Mouse (Mus musculus) cerebellum, adult (tissue): Measurements from ENCODE around the gene Boll.
"Not testable (repeated sequence)": the region's sequence is repeated elsewhere in the genome, so short reads cannot be mapped to it uniquely, and the experiment has no call there.

Source experiments
- ATAC-seq: cut with Nextera tagmentation; 2 replicates; pipeline ENCODE4 v1.9.2; 2017; ENCODE audit warnings: mild to moderate bottlenecking, moderate library complexity, mixed read lengths; ENCODE audit not compliant: insufficient number of reproducible peaks, low FRiP score, low TSS enrichment

The Boll gene

GRCm38 (mm10) chr1:55363044-55363565 lies at the start of gene Boll:
Gene Boll (minus strand): TSS chr1:55363469.
- ATAC-seq, result 0 out of 2 replicates have a peak, but pooled peaks have one; percentile 31

GRCm38 (mm10) chr1:55412569-55412968 lies 49.3 kb upstream of the Boll start:
- no peak for ATAC-seq

GRCm38 (mm10) chr1:55411079-55411478 lies 47.8 kb upstream of the Boll start:
- no peak for ATAC-seq

DNA sequence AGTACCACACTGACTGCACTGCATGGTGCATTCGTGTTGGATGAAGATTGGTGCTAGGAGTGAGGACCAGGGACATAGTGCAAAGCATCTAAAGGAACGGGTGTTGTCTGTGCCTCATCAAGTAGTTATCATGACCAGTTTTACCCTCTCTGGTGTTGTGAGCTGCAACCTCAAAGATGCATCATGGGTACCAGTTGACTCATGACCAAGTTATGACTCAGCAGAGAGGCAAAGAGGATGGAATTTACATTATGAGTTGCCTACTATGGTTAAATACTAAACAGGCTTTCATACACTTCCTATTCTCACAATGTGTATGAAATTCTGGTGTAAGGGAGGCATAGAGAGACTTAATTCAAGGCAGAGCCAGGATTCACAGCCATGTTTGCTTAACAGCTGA lies 47.4 kb upstream of the Boll start:
- no peak for ATAC-seq

DNA sequence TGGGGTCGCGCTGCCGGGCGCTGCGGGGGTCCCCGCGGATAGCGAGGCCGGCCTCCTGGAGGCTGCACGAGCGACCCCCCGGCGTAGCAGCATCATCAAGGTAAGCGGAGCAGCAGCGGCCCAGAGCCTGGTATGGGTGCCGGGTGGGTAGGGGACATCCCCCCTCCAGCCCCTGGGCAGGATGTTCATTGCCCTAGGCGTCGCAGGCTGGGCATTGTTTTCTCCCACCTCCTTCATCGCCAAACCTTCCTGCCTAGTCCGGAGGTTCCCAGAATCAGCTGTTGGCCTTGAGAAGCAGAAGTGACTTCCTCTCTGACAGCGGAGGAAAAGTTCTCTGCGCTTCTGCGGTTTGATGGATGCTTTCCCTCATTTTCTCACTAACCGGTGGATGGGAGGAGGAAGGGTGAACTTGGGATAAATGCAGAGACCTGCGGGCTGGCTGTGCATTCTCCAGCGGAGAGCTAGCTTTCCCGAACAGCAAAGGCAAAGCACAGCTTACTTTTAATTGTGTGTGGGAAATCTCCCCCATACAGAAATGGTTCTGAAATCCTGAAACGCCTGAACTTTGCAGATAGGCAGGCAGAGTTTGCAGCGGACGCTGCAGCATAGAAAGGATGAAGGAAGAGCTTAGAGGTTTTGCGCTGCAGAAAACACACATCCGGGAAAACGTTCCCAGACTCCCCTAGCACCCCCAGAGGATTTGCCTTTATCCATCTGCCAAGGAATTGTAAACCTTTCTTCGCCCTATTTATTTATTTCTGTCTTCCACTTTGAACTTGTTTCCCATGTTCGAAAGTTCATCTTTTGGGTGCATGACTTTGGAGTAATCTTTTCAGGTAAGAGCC lies 43.5 kb upstream of the Boll start:
- peak; percentile 18; the same call in 1 of the 2 replicates for ATAC-seq

- no peak for ATAC-seq
Measured at GRCm38 (mm10) chr1:55406023-55406413, 42.7 kb upstream of the Boll start.

DNA sequence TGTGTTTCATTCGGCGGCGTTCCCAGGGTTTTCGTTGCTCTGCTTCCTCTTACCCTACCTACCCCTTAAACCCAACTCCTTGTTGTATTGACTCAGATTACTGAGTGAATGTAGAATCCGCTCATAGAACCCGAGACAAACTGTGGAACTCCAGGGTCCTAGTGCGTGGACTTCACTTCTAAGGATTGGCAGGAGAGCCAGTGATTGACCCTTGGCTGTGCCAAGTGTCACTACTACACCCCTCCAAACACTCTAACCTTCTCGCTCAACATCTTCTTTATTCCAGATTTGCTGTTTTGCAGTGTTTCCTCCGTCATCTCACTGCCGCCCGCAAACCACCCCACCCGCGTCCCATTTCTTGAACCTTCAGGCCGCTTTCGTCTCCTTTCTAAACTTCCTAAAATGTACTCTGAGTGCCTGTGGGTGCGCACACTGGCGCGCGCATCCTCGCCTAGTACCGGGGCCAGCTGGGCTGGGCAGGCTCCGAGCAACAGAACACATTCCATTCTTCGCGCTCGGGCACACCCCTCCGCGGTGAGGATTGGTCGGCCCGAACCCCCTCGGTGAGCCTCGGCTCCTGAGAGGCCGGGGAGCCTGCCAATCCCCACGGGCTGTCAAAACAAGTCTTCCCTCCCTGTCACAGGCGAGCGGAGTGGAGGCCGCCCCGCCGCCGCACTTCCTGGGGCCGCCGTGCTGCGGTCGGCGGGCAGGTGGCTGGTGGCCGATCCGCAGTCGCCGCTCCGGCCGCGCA lies 42.2 kb upstream of the Boll start, which contains the start of gene Plcl1:
Plcl1 (plus strand) TSS at position 650 of the 751 bp plus-strand sequence.
- ATAC-seq, result peak; percentile 96

DNA sequence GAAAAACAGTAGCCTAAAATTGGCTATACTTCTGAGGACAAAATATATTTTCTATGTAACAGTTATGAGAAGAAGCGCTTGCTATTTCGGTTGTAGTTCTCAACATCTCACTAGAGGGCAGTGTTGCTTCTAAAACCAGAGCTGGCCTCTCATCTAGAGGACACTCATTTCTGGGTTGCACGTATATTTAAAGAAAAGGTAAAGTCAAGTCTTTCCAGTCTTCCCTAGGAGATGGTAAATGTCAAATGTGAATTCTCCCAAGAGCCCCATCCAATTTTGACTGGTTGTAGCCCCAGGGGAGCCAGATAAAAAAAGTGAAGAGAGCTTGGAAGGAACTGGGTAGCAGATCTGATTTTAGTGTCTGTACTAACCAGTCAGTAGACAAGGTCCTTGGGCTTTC lies 41.2 kb upstream of the Boll start:
- ATAC-seq, result peak; percentile 21; the same call in 1 of the 2 replicates

GRCm38 (mm10) chr1:55399891-55400290 lies 36.6 kb upstream of the Boll start:
- no peak for ATAC-seq

DNA sequence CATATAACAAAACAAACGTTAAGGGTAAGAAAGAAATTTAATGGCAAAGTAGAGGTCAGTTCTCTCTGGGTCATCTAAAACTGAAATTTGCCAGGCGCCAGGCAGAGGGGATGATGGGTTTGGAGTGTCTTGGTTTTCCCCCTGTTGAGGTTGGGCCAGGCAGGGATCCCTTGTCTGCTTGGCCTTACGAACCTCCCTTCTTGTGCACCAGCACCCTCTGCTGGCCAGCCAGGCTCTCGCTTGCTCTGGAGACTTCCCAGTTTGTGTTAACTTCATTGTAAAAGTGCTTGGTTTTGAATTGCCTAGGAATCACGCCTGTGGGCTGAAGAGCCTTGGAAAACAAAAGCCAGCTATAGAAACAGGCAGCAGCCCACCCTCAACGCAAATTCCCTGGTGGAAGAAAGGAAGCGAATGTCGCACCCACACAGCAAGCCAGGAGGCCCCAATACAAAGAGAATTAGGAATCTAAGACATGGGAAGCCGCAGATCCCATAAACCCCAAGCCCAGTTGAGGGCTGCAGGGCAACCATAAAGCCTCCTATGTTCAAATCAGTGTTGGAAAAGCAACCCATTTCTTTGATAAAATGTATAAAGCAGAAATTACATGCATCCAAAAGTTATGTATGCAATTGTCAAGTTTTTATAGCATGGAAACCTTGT lies 20.0 kb upstream of the Boll start:
- peak; percentile 84 for ATAC-seq

GRCm38 (mm10) chr1:55380527-55380926 lies 17.3 kb upstream of the Boll start:
- ATAC-seq, result no peak

- ATAC-seq, result no peak
Measured at GRCm38 (mm10) chr1:55372626-55373025, 9.4 kb upstream of the Boll start.

GRCm38 (mm10) chr1:55363586-55363985 lies 317 bp upstream of the Boll start:
- ATAC-seq, result 0 out of 2 replicates have a peak, but pooled peaks have one; percentile 20

DNA sequence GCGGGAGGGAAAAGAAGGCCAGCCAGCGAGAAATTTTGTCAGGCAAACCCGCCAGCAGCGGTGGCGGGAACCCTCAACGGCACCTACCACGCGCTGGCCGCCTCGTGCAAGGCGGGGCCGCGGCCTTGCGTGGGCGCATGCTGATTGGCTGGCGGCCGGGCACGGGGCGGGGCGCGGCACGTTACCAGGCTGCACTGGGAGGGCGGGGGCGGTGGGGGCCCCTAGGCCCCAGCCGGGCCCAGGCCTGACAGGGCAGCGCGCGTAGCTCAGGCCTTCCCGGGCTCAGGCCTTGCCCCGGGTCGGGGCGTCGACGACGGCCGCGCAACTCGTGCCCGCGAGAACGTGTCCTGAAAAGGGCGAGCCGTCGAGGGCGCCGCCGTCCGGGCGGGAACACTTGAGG lies 635 bp downstream of the Boll start:
- no peak for ATAC-seq

GRCm38 (mm10) chr1:55351914-55352313 lies 11.4 kb downstream of the Boll start:
- not testable (repeated sequence) for ATAC-seq

- ATAC-seq, result not testable (repeated sequence)
Measured at GRCm38 (mm10) chr1:55325496-55325895, 37.8 kb downstream of the Boll start.

DNA sequence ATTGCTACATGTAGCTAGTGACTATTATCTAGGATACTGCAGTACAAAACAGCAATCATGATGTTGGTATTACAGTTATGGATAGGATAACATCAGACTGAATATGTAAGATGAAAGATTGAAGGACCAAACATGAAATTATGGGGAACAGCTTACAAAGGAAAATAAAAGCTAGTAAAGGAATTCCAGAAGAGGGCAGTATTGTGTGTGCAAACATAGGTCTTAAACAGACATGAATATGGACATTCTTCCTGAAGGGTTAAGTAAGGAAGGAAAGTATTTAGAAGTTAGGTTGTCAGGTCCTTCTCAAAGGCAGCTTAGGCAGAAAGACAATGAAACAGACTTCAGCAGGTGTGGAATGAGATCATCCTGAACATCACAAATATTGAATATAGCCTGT lies 62.2 kb downstream of the Boll start:
- ATAC-seq, result no peak

- no peak for ATAC-seq
Measured at GRCm38 (mm10) chr1:55279081-55279480, 84.2 kb downstream of the Boll start.

DNA sequence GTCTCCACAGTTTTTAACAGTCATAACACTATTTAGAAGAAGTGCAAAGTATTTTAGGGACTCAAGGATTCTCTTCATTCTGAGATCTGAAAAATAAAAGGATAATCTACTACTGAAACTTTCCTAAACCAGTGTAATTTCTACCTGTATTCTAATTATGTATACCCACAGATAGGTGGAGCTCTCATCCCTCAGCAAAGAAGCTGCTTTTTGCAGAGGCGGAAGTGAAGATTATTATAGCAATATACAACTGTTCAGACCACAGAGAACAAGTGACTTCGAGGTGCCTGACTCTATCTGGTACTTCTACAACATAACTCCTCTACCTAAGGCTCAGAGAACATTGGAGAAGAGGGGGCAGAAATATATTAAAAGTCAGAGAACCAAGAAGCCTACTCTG lies 97.8 kb downstream of the Boll start:
- ATAC-seq, result no peak

DNA sequence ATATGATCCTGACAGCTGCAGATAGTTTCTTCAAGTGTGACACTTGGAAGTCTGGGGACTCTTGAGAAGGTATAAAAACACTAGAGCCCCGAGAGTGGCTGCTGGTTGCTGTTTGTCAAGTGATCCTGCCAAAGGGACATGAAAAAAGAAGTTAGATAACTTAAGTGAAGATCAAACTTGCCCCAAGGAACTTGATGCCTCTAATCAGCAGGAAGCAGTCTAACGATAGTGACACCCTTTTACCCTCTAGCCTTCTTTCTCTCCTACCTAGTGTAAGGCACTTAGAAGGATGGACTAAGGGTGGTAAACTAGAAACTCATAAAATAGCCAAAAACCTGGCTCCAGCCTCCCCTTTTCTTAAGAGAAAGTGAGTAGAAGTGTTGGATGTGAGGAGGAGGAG lies 98.9 kb downstream of the Boll start:
- no peak for ATAC-seq

DNA sequence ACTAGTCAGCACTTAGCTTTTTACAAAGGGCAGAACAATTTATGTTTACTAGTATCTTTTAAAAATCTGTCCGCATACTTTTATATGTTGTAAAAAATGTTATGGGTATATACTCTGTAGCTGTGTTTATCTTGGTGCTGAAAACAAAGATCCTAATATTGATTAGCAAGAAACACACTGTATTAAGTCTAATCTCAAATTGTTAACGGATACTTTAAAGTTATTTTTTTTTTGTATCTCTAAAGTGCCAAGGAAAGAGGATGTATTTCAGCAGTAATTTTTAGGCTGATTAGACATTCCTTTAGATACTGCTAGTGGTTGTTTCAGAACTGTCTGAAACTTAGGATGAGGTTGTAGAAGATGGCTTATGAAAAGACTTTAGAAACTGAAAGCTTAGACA lies 116.9 kb downstream of the Boll start:
- ATAC-seq, result no peak
